Mouse (Mus musculus) cortical plate, adult 2 months (tissue): ENCODE measurements around the gene Ccdc186.

Experiments
- CTCF ChIP-seq: fragments of 200-500 bp; IDR thresholded peaks from 2 replicates; pipeline ENCODE4 v1.5.1; 2011; ENCODE audit warnings: mild to moderate bottlenecking, control low read depth, low read length; ENCODE audit not compliant: insufficient read depth; ENCODE audit errors: extremely low read depth
- POLR2A ChIP-seq: fragments of 200-500 bp; IDR thresholded peaks from 2 replicates; pipeline ENCODE4 v1.6.1; 2011; ENCODE audit warnings: mild to moderate bottlenecking, low read length, control low read depth; ENCODE audit not compliant: insufficient read depth; ENCODE audit errors: extremely low read depth

GRCm38 (mm10) chr19:56821040-56821797 lies 771 bp downstream of the Ccdc186 start:
- TF ChIP-seq CTCF (no peak), POLR2A (no peak)
